Mouse (Mus musculus) brain, adult 2 months (tissue): Measurements from ENCODE around the gene Swi5.
A peak's percentile ranks its signal among the peaks of the same experiment; 100 is the strongest.

Experiments used
- DNase-seq: peaks from one replicate; pipeline ENCODE4 v3.0.0; 2011; ENCODE audit warnings: low read depth, low spot score

Gene Swi5

GRCm38 (mm10) chr2:32260635-32261034, 27.2 kb downstream of the Swi5 start:
- DNase-seq: peak; percentile 62

GRCm38 (mm10) chr2:32259657-32260417, 28.0 kb downstream of the Swi5 start, which contains the start of gene Uck1:
Gene Uck1, minus strand, starts transcription at chr2:32260159.
- peak; percentile 97 for DNase-seq

DNA sequence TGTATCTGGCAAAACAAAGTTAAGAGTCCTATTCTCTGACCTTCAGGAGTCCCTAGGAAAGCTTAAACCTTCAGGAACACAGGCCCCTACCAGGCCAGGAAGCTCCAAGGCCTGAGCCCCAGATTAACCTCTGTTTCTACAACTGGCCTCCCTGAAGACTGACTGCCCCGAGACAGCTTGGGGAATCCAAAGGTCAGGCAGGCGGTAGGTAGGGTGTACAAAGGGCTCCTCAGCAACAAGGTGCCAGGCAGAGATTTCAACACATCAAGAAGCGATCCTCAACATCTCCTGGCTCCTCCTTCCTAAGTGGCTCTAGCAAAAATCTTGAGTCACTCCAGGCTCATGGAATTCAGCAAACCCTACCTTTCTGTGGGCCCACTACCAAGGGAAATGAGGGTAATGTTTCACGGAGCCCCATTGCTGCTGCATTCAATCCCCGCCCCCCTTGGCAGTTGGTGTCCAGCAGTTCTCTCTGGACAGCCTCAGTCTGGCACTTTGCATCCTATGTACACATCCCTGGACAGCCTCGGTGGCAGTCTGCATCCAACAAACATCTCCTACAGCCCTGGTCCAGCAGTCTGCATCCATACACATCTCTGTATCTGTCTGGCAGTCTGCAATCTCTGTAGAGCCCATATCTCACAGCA, 28.9 kb downstream of the Swi5 start:
- DNase-seq: no peak

DNA sequence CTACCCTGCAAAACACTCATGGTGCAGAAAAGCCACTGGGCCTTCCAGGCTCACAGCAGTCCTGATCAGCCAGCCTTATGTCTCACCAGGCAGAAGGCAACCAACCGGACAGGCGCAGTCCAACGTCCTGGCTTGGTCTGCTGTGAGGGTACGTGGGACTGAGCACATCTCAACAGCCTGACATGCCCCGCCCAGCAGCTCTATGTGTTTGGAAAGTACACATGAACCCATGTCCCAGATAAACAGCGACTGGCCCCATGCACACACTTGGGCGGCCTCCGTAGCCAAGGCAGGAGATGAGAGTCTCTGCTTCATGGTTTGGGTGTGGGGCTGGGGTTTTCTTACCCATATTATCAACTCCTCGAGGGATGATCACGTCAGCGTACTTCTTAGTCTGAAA, 31.6 kb downstream of the Swi5 start:
- DNase-seq: no peak

DNA sequence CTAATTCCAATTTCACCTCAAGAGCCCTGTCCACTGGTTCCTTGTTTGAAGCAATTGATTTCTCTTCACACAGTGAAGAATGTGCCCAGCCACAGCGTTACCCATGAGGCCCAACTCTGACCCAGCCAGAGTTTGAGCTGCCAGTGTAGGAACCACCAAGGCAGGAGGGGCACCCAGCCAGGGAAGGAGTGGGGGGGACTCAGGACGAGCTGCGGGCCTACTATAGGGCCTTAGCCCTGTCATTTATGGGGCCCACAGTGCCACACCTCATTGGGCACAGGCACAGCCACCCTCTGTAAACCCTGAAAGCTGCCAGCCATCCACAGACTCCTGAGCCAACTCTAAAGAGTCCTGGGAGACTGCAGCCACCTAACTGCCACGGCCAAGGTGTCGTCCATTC, 33.3 kb downstream of the Swi5 start:
- DNase-seq: no peak

DNA sequence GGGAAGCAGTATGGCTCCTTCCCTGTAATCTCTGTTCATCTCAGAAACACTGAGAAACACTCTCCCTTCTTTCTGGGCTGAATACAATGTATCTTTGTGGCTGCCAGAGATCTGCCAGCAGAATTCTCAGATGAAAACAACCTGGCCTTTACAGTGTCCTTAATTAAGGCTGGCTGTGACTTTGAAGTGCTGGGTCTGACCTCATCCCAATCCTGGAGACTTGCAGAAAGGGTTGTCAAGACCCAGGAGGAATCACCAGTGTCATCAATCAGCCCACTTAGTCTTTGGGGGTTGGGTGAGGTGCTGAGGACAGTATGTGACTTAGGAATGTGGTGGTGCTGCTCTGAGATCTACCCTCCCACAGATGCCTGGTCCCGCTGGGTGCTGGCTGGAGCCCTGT, 34.5 kb downstream of the Swi5 start:
- no peak for DNase-seq

- no peak for DNase-seq
These were observed 35.2 kb downstream of the Swi5 start for GRCm38 (mm10) chr2:32252658-32253057.

DNA sequence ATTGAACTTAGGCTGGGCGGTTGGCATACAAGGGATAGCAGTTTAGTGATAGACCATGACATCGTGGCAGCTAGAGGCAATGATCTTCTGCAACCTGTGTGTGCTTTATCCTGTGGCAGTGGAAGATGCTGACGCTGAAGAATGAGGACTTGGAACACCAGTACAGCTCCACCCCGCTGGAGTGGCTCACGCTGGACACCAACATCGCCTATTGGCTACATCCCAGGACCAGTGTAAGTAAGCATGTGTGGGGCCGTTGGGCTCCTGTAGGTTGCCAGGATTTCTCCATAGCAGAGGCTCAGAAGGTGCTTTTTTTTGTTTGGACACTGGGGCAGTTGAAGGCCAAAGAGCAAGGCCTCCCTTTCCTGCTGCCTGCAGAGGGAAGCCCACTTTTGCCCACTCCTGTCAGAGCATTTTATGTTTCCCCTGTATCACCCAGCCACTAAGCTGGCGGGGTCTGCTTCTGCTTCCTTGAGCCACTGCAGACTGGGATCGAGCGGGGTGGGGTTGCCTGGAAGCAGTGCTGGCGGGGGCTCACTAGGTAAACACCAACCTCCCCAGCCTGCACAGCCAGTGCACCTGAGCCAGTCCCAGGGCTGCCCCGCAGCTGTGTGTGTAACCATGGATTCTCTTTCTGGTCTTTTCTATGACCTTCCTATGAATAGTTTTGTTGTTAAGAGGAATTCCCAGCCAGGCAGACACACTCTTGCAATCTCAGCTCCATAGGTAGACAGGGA, 35.9 kb downstream of the Swi5 start:
- DNase-seq: peak; percentile 40

- no peak for DNase-seq
These were observed 39.2 kb downstream of the Swi5 start for GRCm38 (mm10) chr2:32248377-32249361.

GRCm38 (mm10) chr2:32246741-32247140, 41.1 kb downstream of the Swi5 start:
- DNase-seq: no peak

GRCm38 (mm10) chr2:32242986-32243385, 44.9 kb downstream of the Swi5 start:
- DNase-seq: no peak

GRCm38 (mm10) chr2:32240591-32240990, 47.3 kb downstream of the Swi5 start:
- DNase-seq: no peak

DNA sequence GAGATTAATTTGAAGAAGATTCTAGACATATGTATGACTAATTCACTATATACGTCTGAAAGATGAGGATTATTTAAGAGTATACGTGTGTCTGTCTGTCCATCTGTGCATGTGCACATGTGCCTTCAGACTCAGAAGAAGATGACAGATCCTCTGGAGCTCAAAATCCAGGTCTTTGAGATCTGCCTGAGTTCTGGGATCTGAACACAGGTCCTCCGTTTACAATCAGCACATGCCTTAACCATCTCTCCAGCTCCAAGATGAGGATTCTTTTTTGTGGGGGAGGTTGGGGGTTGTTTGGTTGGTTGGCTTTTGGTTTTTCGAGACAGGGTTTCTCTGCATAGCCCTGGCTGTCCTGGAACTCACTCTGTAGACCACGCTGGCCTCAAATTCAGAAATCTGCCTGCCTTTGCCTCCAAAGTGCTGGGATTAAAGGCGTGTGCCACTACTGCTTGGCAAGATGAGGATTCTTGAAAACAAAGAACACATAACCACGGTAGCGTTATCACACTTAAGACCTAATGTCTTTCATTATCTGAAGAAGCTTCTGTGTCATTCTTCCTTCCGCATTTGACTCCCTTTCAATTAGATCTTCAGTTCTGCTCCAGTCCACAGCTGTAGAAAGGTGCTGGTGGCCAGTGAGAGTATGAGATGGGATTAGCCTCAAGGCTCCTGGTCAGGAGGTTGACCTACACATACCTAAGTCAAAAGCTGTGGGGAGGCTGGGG, 49.0 kb downstream of the Swi5 start:
- DNase-seq: no peak

DNA sequence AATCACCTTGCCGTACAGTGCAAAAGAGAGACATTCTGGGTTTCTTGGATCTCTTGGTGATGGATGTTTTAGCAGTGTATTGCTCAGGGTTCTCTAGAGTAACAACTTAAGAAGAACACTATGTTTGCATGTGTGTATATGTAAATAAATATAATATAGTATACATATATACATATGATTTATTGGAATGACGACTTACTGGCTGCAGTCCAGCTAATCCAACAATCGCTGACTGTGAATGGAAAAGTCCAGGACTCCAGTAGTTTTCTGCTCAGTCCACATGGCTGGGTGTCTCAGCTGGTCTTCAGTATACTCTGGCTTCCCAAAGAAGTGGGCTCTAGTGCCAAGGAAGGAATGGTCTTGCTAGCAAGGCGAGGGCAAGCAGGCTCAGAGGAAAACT, 50.3 kb downstream of the Swi5 start:
- no peak for DNase-seq

- peak; percentile 90 for DNase-seq
These were observed 51.0 kb downstream of the Swi5 start for GRCm38 (mm10) chr2:32236760-32237487.

DNA sequence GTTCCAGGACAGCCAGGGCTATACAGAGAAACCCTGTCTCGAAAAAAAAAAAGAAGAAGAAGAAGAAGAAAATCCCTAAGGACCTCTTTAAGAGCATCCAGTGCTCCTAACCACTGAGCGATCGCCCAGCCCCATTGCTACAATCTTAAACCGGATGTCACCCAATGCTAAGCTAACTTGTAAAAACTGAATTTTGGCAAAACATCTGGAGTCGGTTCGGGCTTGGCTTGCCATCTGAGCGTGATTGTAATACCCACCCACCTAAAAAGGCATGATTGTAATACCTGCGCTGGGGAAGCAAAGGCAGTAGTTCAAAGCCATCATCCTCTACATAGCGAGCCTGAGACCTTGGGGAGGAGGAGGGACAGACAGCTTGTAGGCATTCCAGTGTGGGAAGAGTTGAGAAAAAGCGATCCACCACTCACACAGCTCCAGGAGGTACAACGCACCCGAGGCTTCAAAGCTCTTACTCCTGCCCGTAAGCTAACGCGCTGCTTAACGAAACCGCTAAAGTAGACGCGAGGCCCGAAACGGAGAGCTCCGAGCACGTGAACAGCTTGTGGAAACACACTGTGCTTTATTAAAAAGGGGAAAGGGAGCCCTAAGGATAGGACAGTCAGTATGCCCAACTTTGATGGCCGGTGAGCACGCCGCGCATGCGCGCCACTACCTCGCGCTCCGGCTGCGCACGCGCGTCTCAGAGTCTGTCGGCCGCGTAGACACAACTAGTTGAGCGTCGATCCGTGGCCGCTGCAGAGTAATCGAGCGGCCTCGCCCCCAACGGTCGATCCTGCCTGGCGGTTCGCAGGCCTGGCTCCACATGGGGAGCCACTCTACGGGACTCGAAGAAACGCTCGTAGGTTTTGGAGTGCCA, 51.8 kb downstream of the Swi5 start, which contains the start of gene Pomt1:
Gene Pomt1 (plus strand): TSS at position 705 of the 874 bp plus-strand sequence.
- peak; percentile 97 for DNase-seq

GRCm38 (mm10) chr2:32235433-32235832, 52.4 kb downstream of the Swi5 start:
- no peak for DNase-seq
